Mouse (Mus musculus) hindbrain, embryonic 16.5 days (tissue): ENCODE results near the gene Scn4b. TPM values are rescaled to one million over a fixed set of nuclear protein-coding genes. Genes with fewer than 3 reads are reported as not detected.

Source experiments
- ATAC-seq: fragments of 200-750 bp; cut with Nextera tagmentation; 2 replicates; pipeline ENCODE4 v1.8.0; 2017; ENCODE audit warnings: moderate TSS enrichment, moderate library complexity
- H3K27ac ChIP-seq: fragments of 300-500 bp; sonication (generic); 2 replicates; pipeline ENCODE4 v1.5.1; 2014; ENCODE audit warnings: low read depth, mild to moderate bottlenecking, control low read depth, low read length, moderate library complexity
- H3K27me3 ChIP-seq: fragments of 300-500 bp; sonication (generic); replicated peaks from 2 replicates; pipeline ENCODE4 v1.6.1; 2014; ENCODE audit warnings: low read length; ENCODE audit not compliant: control insufficient read depth, insufficient read depth
- H3K36me3 ChIP-seq: fragments of 300-500 bp; sonication (generic); 2 replicates; pipeline ENCODE4 v1.6.1; 2014; ENCODE audit warnings: mild to moderate bottlenecking, low read length, moderate library complexity, mixed read lengths; ENCODE audit not compliant: control insufficient read depth, insufficient read depth
- H3K4me1 ChIP-seq: fragments of 300-500 bp; sonication (generic); 2 replicates; pipeline ENCODE4 v1.6.1; 2014; ENCODE audit warnings: low read depth, low read length; ENCODE audit not compliant: control insufficient read depth, insufficient read depth
- H3K4me2 ChIP-seq: fragments of 300-500 bp; sonication (generic); 2 replicates; pipeline ENCODE4 v1.6.1; 2014; ENCODE audit warnings: mild to moderate bottlenecking, low read length, control low read depth, moderate library complexity
- H3K4me3 ChIP-seq: fragments of 300-500 bp; sonication (generic); 2 replicates; pipeline ENCODE4 v1.5.1; 2014; ENCODE audit warnings: mild to moderate bottlenecking, low read length, control low read depth, moderate library complexity
- H3K9ac ChIP-seq: fragments of 300-500 bp; sonication (generic); 2 replicates; pipeline ENCODE4 v1.6.1; 2014; ENCODE audit warnings: low read depth, mild to moderate bottlenecking, control low read depth, low read length, moderate library complexity
- H3K9me3 ChIP-seq: fragments of 300-500 bp; sonication (generic); 2 replicates; pipeline ENCODE4 v1.6.1; 2014; ENCODE audit warnings: mild to moderate bottlenecking, low read length, moderate library complexity; ENCODE audit not compliant: control insufficient read depth
- WGBS: fragments of 180-500 bp; shearing (Covaris S2); extraction: QIAGEN DNeasy Blood & Tissue Kit; methylation state at CpG from one replicate; pipeline ENCODE4 v1.1.7; 2014; 5-methylcytosine and 5-hydroxymethylcytosine counted together
- polyA plus RNA-seq: library from polyadenylated mRNA; unstranded; fragments of >200 nt; fragmentation: Nextera tagmentation; extraction: Ambion mirVana; gene quantifications from 2 replicates; pipeline ENCODE4 v1.2.1, GENCODE M21; 2015

The Scn4b gene
- polyA plus RNA-seq, 1 experiment from 2014 or later, result 0.60 TPM

GRCm38 (mm10) chr9:45140945-45141344 is 2.8 kb downstream of the Scn4b start:
- Histone ChIP-seq H3K9me3 (no peaks in the 10 kb centered on the region), H3K27ac (no peak overlapping the region), H3K4me2 (no peak overlapping the region), H3K36me3 (no peaks in the 10 kb centered on the region), H3K4me3 (no peak overlapping the region), H3K9ac (no peak overlapping the region), H3K4me1 (peaks cover 19% of the 10 kb centered on the region), H3K27me3 (peaks cover 58% of the 10 kb centered on the region)
- no peak for ATAC-seq
- 45% methylated on average over 7 of the region's 7 CpGs for WGBS

GRCm38 (mm10) chr9:45142686-45143085 is 4.5 kb downstream of the Scn4b start:
- Histone ChIP-seq H3K4me3 (no peak overlapping the region), H3K27ac (no peak overlapping the region), H3K4me1 (peaks cover 21% of the 10 kb centered on the region), H3K9ac (no peak overlapping the region), H3K4me2 (no peak overlapping the region), H3K36me3 (no peaks in the 10 kb centered on the region), H3K27me3 (peaks cover 43% of the 10 kb centered on the region), H3K9me3 (no peaks in the 10 kb centered on the region)
- WGBS, result 64% methylated on average over 3 of the region's 3 CpGs
- ATAC-seq, result no peak

GRCm38 (mm10) chr9:45145533-45146266 is 7.5 kb downstream of the Scn4b start:
- peaks cover 35% of the 10 kb centered on the region for H3K27me3 ChIP-seq
- no peaks in the 10 kb centered on the region for H3K9me3 ChIP-seq
- WGBS, result 3% methylated on average over 25 of the region's 27 CpGs
- peak overlapping the region; percentile 81 for H3K4me2 ChIP-seq
- peaks cover 7% of the 10 kb centered on the region for H3K4me1 ChIP-seq
- peak; percentile 68 for ATAC-seq
- H3K27ac ChIP-seq, result no peak overlapping the region
- H3K9ac ChIP-seq, result peak overlapping the region; percentile 62
- H3K36me3 ChIP-seq, result no peaks in the 10 kb centered on the region
- peak overlapping the region; percentile 43 for H3K4me3 ChIP-seq

- 3% methylated on average over 5 of the region's 5 CpGs for WGBS
- peaks cover 7% of the 10 kb centered on the region for H3K4me1 ChIP-seq
- H3K4me2 ChIP-seq, result peak overlapping the region; percentile 81
- H3K4me3 ChIP-seq, result peak overlapping the region; percentile 43
- no peaks in the 10 kb centered on the region for H3K9me3 ChIP-seq
- no peaks in the 10 kb centered on the region for H3K36me3 ChIP-seq
- no peak overlapping the region for H3K27ac ChIP-seq
- peak overlapping the region; percentile 62 for H3K9ac ChIP-seq
- ATAC-seq, result peak; percentile 77
- peaks cover 34% of the 10 kb centered on the region for H3K27me3 ChIP-seq
Measured at GRCm38 (mm10) chr9:45146267-45146597, 8.0 kb downstream of the Scn4b start.

- Histone ChIP-seq H3K9ac (no peak overlapping the region), H3K36me3 (no peaks in the 10 kb centered on the region), H3K4me2 (no peak overlapping the region), H3K9me3 (no peaks in the 10 kb centered on the region), H3K27ac (no peak overlapping the region), H3K27me3 (peaks cover 7% of the 10 kb centered on the region; the same call in 1 of the 2 replicates), H3K4me1 (peaks cover 1% of the 10 kb centered on the region), H3K4me3 (no peak overlapping the region)
- 60% methylated on average over 1 of the region's 1 CpGs for WGBS
- ATAC-seq, result no peak
Measured at GRCm38 (mm10) chr9:45150933-45151332, 12.7 kb downstream of the Scn4b start.

GRCm38 (mm10) chr9:45153361-45153760 is 15.2 kb downstream of the Scn4b start:
- 75% methylated on average over 7 of the region's 7 CpGs for WGBS
- Histone ChIP-seq H3K4me2 (no peak overlapping the region), H3K4me3 (no peak overlapping the region), H3K27ac (no peak overlapping the region), H3K27me3 (peaks cover 2% of the 10 kb centered on the region; the same call in 1 of the 2 replicates), H3K9ac (no peak overlapping the region), H3K36me3 (no peaks in the 10 kb centered on the region), H3K9me3 (no peaks in the 10 kb centered on the region), H3K4me1 (no peaks in the 10 kb centered on the region)
- ATAC-seq, result no peak

- no peaks in the 10 kb centered on the region; the same call in 1 of the 2 replicates for H3K9me3 ChIP-seq
- H3K36me3 ChIP-seq, result no peaks in the 10 kb centered on the region
- H3K9ac ChIP-seq, result no peak overlapping the region
- ATAC-seq, result no peak
- no peak overlapping the region for H3K4me3 ChIP-seq
- H3K27ac ChIP-seq, result no peak overlapping the region
- H3K27me3 ChIP-seq, result no peaks in the 10 kb centered on the region
- no peaks in the 10 kb centered on the region for H3K4me1 ChIP-seq
- WGBS, result 83% methylated on average over 5 of the region's 5 CpGs
- no peak overlapping the region for H3K4me2 ChIP-seq
Measured at GRCm38 (mm10) chr9:45167903-45168302, 29.7 kb downstream of the Scn4b start.

- Histone ChIP-seq H3K27me3 (no peaks in the 10 kb centered on the region), H3K9ac (no peak overlapping the region), H3K36me3 (no peaks in the 10 kb centered on the region), H3K9me3 (no peaks in the 10 kb centered on the region; the same call in 1 of the 2 replicates), H3K4me2 (no peak overlapping the region), H3K4me1 (no peaks in the 10 kb centered on the region), H3K4me3 (no peak overlapping the region), H3K27ac (no peak overlapping the region)
- 92% methylated on average over 5 of the region's 5 CpGs for WGBS
- no peak for ATAC-seq
Measured at GRCm38 (mm10) chr9:45170150-45170549, 32.0 kb downstream of the Scn4b start.

GRCm38 (mm10) chr9:45171073-45171610 is 32.9 kb downstream of the Scn4b start:
- 77% methylated on average over 1 of the region's 1 CpGs for WGBS

More at GRCm38 (mm10) chr9:45171073-45171610, 32.9 kb downstream of the Scn4b start:
- ATAC-seq, result no peak
- H3K27ac ChIP-seq, result no peak overlapping the region
- H3K9me3 ChIP-seq, result no peaks in the 10 kb centered on the region; the same call in 1 of the 2 replicates
- no peaks in the 10 kb centered on the region for H3K27me3 ChIP-seq
- H3K36me3 ChIP-seq, result no peaks in the 10 kb centered on the region
- H3K4me2 ChIP-seq, result no peak overlapping the region
- H3K9ac ChIP-seq, result no peak overlapping the region
- H3K4me1 ChIP-seq, result no peaks in the 10 kb centered on the region
- no peak overlapping the region for H3K4me3 ChIP-seq
